Mouse (Mus musculus) liver (tissue): ENCODE data around the gene Slc22a19.
"Not testable (repeated sequence)": the region's sequence is repeated elsewhere in the genome, so short reads cannot be mapped to it uniquely, and the experiment has no call there.

Experiments
- DNase-seq: peaks from one replicate; pipeline ENCODE4 v3.0.0-alpha.2; 2020; ENCODE audit warnings: mixed read lengths

The Slc22a19 gene

DNA sequence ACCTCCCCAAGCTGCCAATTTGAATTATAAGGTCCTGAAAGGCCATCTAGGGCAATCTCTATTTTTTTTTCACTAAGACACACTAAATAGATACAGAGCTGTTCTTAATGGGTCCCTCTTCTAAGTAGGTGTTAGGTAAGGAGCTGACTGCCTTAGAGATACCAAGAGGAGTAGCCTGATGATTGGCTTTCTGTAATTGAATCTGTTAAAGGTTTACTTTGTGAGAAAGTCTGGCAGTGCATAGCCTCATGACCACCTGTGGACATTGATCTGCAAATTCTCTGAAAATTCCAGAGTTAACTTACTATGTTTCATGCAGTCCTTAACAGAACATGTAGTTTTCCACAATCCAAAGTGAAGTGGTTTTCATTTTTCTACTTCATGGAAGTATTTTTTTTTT is at the start of gene Slc22a19:
Slc22a19 (minus strand) TSS at position 163 of the 400 bp plus-strand sequence.
- no peak for DNase-seq

GRCm38 (mm10) chr19:7753371-7753770 is 42.3 kb upstream of the Slc22a19 start:
- not testable (repeated sequence) for DNase-seq

GRCm38 (mm10) chr19:7729543-7729942 is 18.4 kb upstream of the Slc22a19 start:
- DNase-seq: no peak

- DNase-seq: not testable (repeated sequence)
Observed at GRCm38 (mm10) chr19:7693104-7693503, 18.0 kb downstream of the Slc22a19 start.

DNA sequence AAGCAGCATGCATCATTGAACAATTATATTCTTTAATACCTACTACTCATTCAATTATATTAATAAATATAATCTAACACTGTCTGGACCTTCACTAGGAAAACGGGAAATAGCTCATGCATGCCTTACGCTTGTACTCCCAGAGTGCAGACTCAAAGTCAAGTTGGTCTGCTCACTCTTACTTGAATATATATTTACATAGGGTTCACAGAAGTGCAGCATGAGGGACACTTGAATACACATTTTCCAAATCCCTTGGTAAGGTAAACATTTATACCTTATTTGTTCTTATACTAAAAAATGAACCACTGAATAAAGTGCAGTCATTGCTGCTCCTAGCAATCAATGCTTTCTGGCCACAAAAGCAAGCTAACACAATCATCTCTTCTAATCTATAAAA is 19.9 kb downstream of the Slc22a19 start:
- no peak for DNase-seq

DNA sequence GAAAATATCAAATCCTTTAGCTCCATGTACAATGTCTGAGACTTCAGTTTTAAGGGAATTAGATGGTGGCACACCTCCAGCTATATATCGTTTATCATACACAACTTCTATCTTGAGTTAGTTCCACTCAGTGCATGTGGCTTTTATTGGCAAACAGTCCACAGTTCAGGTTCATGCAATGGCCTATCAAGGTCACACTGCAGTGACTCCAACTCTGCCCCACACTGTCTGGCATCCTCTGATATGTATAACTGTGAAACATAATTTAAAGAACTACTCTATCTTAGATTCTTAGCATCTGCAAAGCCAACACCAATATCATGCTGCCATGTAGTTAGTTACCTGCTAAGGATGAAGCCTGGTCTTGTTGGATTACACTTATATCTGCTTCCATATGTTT is 23.1 kb downstream of the Slc22a19 start:
- DNase-seq: no peak

DNA sequence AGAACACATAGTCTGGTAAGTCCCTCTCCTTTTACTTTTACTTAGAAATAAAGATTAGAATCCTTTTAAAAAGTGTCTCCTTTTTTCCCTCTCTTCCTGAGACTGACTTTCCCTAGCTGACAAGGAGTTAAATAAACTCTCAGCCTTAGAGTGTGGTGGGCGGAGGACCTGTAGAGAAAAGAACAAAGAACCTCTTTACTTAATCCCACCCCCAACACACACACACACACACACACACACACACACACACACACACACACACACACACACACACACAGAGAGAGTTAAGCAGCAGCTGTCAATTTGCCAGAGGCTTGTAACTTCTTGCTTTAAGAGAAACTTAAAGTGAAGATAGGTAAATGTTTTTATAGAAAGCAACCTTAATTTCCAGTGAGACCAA is 39.1 kb downstream of the Slc22a19 start:
- no peak for DNase-seq

DNA sequence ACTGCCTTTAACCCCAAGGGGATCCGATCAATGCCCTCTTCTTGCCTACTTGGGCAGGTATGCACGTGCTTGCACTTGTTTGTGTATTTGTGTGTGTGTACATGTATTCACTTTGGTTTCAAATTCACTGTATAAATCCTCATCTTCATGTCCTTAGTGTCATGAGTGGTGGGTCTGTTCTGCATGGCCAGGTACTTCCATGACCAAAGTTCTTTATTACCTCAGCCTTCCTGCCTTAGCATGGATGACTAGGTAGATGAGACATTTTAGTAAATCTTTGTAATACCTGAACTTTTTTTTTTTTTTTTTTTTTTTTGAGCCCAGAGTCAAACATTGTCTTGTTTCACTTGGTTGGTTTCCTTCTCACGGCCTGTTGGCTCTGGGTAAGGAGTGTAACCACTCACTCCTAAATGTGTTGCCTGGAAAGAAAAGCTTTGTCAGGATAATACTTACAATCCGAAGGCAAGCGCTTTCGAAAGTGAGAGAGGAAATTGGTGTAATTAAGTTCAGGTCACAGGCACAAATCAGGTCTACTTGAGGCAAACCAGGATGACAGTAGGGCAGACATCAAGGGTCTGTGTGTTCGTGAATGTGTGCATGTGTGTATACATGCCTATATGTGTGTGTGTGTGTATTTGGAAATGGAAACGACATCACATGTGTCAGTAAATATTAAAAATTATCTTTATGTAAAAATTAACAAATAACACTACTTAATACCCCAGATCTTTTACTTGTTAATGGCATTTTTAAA is 62.0 kb downstream of the Slc22a19 start:
- no peak for DNase-seq

DNA sequence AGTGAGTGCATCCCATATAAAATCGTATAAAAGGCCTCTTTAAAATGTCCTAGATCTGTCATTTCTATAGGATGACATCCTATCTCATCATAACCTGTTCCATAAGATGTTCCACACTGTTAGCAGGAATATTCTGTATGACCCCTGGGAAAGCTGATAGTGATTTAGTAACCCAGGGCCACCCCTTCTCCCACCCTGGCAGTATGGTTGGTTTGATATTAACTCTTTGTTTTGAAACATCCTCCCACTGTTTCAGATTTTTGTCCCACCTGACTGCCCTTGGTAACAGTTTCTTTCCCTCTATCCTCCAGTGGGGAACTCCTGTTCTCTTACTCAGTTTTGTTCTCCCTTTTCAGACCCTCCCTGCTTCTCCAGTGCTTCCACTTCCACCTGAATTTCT is 77.3 kb downstream of the Slc22a19 start:
- DNase-seq: no peak

GRCm38 (mm10) chr19:7633021-7633420 is 78.1 kb downstream of the Slc22a19 start:
- no peak for DNase-seq
